Mouse (Mus musculus): Measurements from ENCODE around the gene Selenoh. TPM values are rescaled to one million over a fixed set of nuclear protein-coding genes. Genes with fewer than 3 reads are reported as not detected.

Gene Selenoh
- total RNA-seq (2021) = 10 to 100 TPM; 31.4 to 32.8 TPM
- long read RNA-seq, experiment 1, transcript Selenoh-203 (4 exons, 747 nt) = major isoform, 12 of 16 reads
- long read RNA-seq, experiment 1, partial matches to known transcripts = 0 of 16 reads
- long read RNA-seq, experiment 1, other reads (novel, unspliced or antisense) = 0 of 16 reads
- long read RNA-seq, experiment 2, transcript Selenoh-203 (4 exons, 747 nt) = major isoform, 14 of 19 reads
- long read RNA-seq, experiment 2, partial matches to known transcripts = 0 of 19 reads
- long read RNA-seq, experiment 2, other reads (novel, unspliced or antisense) = 1 of 19 reads

GRCm38 (mm10) chr2:84670569-84670933 is at the start of gene Selenoh:
Selenoh (minus strand) TSS chr2:84670770.
- intact Hi-C loops (cut with DNase I) = no loop called here
- peak; percentile 75 to 82 for DNase-seq

DNA sequence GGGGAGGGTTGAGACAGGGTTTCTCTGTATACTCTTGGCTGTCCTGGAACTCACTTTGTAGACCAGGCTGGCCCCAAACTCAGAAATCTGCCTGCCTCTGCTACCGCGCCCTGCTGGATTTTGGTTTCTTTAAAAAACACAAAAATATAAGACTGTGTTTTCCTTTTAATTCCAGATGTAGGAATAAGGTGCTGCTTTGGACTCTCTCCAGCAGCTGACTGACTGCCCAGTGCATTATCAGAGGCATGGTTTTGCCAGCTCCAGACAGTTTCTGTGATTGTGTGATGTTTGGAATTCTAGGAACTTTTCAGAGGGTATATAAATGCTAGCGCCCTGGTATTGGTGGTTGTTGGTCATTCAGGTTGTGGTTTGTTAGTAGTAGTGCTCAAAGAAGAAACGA is 46.8 kb upstream of the Selenoh start:
- intact Hi-C loops (cut with DNase I) = no loop called here
- no peak for DNase-seq

DNA sequence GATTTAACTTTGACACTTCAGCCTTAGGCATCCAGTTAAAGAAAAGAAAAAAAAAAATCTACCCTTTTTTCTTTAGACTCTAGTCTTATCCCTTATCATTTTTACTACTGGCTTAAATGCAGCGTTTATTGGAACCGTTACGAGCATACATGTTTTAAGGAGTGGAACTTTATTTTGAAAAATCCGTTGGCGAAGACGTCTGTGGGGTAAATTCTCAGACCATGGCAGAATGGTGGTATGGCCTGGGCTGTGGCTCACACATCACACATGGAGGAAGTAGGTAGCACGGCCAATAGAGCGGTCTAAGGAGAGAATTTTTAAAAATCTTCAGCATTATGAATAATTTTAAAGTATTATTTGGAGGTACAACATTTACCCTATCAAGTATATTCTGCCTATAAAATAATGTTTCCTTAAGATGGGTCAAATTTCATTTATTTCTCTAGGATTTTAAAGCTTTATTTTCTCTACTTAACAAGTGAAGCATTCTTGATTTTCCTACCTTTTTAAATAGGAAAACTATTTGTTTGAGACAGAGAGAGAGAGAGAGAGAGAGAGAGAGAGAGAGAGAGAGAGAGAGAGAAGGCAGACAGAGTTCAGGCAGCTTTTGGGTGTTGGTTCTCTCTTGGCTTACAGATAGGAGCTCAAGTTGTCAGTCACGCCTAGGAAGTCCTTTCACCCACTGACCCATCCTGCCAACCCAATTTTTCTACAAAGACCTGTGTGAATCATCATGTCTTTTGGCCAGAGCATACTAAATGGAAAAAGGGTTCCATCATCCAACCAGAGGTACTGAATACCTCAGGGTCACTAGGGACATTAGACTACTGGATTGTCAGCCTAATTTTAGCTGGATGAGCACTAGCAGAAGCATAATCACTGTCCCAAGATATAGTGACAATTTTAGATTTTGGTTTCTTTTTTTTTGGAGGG is 46.1 kb upstream of the Selenoh start:
- no peak for DNase-seq
- intact Hi-C loops (cut with DNase I) = no loop called here

DNA sequence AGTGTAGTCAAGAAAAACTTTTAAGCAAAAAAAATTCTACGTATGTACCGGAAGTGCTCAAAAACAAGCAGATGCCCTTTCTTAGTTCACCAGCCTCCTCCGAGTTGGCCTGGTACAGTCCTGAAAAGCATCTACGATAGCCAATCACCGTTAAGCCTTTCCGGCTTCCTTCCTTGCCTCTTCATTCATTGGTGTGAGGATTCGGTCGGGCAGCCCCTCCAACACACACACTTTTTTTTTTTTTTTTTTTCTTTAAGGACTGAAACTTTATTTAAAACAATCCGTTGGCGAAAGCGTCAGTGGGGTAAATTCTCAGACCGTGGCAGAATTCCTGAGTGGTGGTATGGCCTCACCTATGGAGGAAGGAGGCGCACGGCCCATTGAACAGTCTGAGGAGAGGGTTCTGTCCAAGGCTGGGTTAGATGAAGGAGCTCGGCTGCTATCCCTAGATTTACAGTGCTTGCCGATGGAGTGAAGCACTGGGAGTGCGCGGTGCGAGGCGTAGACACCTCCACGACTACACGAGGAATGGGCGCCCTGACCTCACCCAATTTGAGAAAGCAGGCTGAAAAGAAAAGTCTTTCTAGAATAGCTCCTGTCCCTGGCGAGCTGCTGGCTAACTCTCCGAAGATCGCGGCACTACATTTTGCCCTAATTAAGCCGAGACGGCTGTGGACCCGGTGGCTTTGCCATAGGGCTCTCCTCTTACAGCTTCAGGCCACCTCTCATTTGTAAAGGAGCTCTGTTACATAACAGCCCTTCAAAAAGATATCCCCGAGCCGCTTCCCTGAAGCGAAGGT is 45.2 kb upstream of the Selenoh start:
- intact Hi-C loops (cut with DNase I) = no loop called here
- DNase-seq = peak; percentile 60 to 64

DNA sequence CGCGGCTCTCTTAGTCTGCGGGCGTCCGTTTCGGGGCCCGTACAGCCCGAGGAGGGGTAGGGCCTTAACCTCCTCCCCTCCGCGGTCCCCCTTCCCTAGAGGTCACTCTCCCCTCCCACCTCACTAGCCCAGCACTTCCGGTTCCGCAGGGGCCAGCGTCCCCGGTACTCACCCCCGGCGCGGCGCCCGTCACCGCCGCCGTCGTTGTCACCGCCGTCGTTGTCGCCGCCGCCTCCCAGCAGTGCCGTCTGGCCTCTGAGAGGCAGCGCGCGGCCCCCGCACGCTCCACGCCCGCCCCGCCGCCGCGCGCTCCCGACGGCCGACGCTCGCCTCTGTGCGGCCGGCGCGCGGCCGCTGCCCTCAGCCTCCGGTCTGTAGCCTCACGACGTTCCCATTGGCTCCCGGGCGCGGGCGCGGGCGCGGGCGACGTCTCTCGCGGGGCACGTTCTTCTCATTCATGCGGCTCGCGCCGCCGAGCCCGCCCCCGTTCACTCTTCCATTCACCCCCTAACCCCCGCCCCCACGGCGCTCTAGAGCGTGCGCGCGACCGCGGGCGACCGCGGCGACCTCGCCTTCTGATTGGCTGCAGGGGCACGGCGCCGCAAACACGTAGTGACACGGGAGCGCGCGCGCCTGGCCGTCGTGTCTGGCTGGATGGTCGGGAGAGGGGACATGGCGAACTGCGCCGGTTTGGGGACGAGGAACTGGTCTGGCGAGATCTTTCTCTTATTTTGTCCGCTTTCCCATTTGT is 44.4 kb upstream of the Selenoh start, which contains the start of gene Zdhhc5:
Zdhhc5 (minus strand) TSS at position 370 of the 751 bp plus-strand sequence.
- intact Hi-C loops (cut with DNase I) = loop anchor here (5.0 kb wide), 1 partner anchor 38 kb away; the partner anchor contains the start of genes Gm28635, Med19 and Tmx2
- peak; percentile 99 for DNase-seq

DNA sequence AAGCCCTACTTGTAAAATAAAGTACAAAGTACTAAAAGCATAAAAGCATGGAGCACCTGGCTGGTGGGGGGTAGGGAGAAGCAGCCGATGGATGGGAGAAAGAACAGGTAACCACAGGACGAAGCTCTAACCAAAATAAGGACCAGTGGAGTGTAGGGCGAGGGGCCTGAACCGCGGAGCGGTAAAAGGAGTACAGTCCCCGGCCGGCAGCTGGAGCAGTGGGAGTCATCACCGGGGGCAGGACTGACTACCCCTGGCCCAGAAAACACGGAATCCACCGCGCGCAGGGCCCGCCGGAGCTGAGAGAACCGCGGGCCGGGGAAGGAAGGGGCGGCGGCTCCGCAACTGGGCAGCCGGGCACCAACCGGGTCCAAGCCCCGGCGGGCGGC is 43.8 kb upstream of the Selenoh start:
- no peak for DNase-seq
- intact Hi-C loops (cut with DNase I) = loop anchor here (5.0 kb wide), 1 partner anchor 37 kb away; the partner anchor contains the start of genes Gm28635, Med19 and Tmx2

DNA sequence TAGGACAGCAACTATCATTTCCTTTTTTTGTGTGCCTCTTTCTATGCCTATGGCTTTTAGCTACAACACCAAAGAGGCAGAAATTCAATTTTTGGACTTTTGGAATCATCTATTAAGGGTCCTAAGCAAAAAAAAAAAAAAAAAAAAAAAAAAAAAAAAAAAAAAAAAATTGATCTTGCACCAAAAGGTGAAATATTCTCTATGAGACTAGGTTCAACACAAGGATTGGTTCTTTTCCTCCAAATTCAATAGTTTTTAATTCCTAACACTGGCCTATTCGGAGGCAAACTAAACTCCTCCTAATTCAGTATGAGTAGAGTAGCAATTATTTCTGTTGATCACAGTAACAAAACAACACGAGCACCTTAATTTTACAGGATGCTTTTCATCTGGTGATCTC is 41.3 kb upstream of the Selenoh start:
- no peak for DNase-seq
- intact Hi-C loops (cut with DNase I) = loop anchor here (5.0 kb wide), 1 partner anchor 35 kb away; the partner anchor contains the start of genes Gm28635, Med19 and Tmx2

- intact Hi-C loops (cut with DNase I) = no loop called here
- no peak for DNase-seq
These were observed 37.0 kb upstream of the Selenoh start for GRCm38 (mm10) chr2:84707523-84707922.

DNA sequence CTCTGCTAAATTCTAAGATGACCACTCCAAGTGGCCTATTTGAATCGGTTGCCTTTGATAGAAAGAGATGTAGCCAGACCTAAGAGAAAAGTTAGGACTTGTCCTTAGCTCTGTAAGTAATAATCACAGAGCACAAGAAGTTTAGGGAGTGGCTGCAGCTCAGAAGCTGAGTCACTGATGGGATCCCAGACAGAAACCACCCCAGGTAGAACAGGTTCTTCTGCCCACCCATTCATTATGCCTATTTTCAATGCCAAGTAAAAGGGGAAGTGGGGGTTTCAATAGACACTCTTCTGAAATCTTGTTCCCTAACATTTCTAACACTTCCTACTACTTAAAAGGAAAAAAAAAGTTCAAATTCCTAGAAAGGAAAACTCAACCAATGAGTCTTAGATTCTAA is 34.7 kb upstream of the Selenoh start:
- no peak for DNase-seq
- intact Hi-C loops (cut with DNase I) = no loop called here

DNA sequence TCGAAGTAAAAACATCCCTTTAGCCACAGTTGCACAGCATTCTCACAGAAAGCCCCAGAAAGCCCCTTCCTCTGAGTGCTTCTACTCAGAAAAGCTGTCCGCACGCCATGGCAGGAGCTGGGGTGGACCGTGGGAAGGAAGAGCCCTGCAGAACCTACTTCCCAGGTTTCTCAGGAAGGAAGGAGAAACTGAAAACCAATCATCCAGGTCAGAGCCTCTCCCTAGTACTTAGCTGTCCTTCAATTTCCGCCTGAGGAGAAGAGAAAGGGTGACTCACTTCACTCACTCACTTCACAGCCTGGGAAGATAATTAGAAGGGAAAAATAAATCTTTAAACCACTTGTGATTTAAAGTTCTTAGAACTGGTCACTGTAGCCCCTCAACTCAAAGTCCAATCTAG is 33.8 kb upstream of the Selenoh start:
- intact Hi-C loops (cut with DNase I) = no loop called here
- DNase-seq = no peak

GRCm38 (mm10) chr2:84703497-84703896 is 32.9 kb upstream of the Selenoh start:
- intact Hi-C loops (cut with DNase I) = no loop called here

DNA sequence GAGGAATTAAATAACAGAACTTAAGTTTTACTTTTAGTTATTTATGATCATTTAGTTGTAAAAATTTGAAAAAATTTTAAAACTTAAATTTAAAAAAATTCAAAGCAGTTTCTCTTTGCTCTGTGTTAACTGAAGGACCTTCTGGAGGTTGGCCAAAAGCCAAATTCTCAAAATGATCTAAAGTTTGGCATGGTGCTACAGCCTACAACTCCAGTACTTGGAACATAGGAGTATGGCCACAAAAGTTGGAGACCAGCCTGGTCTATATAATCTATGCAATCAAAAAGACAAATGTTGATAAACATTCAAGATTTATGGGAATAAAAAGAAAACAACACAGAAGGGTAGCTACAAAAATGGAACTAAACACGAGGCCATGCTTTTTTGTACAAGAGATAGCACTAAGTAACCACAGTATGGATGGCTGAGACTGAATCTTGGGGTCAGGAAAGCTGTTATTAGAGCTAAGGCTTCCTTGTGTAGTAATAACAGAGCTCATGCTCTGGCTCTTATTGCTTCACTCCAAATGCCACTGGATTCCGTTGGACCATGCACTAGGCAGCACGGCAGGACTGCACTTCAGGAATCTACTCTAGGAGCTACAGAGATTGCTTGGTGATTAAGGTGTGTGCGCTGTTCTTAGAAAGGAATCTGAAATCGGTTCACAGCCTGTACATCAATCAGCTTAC is 24.6 kb upstream of the Selenoh start:
- intact Hi-C loops (cut with DNase I) = no loop called here
- no peak for DNase-seq

More at GRCm38 (mm10) chr2:84703497-84703896, 32.9 kb upstream of the Selenoh start:
- no peak for DNase-seq

- no peak for DNase-seq
- intact Hi-C loops (cut with DNase I) = no loop called here
These were observed 19.5 kb upstream of the Selenoh start for GRCm38 (mm10) chr2:84690050-84690449.

- intact Hi-C loops (cut with DNase I) = no loop called here
- no peak for DNase-seq
These were observed 17.7 kb upstream of the Selenoh start for GRCm38 (mm10) chr2:84688080-84688844.

GRCm38 (mm10) chr2:84682605-84683183 is 12.1 kb upstream of the Selenoh start:
- intact Hi-C loops (cut with DNase I) = no loop called here
- DNase-seq = no peak

- intact Hi-C loops (cut with DNase I) = loop anchor here (5.0 kb wide), 1 partner anchor 33 kb away; no protein-coding TSS in a partner anchor
- no peak for DNase-seq
These were observed 8.4 kb upstream of the Selenoh start, which contains the start of gene Tmx2 for GRCm38 (mm10) chr2:84679016-84679415. Tmx2 (minus strand) TSS chr2:84679140.

DNA sequence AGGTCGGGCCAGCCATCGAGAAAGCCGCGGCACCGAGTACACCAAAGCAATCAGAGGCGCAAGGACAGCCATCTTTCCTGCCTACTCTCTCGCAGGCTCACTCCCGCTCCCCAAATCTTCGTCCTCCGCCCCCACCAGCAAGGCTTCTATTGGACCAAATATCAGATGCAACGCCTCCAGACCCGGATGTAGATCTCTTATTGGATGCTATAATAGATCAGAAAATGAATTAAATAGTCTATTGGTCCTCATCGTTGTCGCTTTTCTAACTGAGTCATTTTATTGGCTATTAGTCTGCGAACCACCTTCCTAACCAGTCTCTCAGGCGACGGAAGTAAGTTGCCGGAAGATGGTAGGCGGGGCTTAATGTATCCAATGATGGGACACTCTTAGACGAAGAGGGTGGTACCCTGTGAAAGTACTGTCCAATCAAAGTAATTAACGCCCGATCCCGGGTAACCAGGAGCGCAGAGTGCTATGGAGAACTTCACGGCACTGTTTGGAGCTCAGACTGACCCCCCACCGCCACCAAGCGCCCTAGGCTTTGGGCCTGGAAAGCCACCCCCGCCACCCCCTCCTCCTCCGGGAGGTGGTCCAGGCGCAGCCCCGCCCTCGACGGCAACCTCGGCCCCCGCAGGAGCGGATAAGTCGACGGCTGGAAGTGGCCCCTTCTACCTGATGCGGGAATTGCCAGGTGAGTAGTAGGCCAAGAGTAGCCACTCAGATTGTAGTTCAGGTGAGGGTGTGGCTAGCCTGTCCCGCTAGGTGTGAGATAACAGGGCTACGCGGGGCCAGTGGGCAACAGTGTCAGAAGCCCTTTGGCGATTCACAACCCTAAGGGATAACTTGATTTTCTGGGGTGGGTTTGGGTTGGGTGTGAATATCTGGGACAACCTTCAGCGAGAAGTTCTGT is 7.7 kb upstream of the Selenoh start, which contains the start of the genes Gm28635 and Med19:
Gm28635 (minus strand) TSS at position 74 of the 913 bp plus-strand sequence.
Med19 (plus strand) TSS at position 435 of the 913 bp plus-strand sequence.
- intact Hi-C loops (cut with DNase I) = loop anchor here (5.0 kb wide), 1 partner anchor 34 kb away; no protein-coding TSS in a partner anchor
- peak; percentile 86 to 93 for DNase-seq
